Mouse (Mus musculus): ENCODE data around the gene Ccdc85c. TPM values are rescaled to one million over a fixed set of nuclear protein-coding genes. Genes with fewer than 3 reads are reported as not detected.

Gene Ccdc85c
- polyA plus RNA-seq, 1 experiment from 2014 or later = 7.0 TPM

DNA sequence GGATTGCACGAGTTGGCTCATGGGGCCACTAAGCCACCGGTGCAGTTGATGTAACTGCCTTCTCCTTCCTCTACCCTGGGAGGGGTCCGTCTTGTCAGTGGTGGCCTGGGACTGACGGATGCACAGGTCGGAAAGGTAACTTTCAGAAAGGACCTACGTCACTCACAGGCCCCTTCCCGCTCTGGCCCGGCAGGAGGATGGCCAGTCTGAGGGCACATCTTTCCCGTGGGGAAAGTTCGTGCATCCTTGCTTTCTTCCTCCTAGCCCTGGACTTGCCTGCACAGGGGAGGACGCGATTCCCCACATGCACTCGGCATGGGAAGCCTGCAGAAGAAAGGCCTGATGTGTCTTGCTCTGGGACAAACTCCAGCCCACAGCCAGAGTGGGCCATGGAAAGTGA is 49.0 kb downstream of the Ccdc85c start:
- ATAC-seq (ENCODE audit: low FRiP score, low TSS enrichment) (no peak), DNase-seq (ENCODE audit: low spot score) (no peak)
- Histone ChIP-seq H3K4me2 (replicated peaks; ENCODE audit: low read depth) (no peak overlapping the region), H3K36me3 (ENCODE audit: control insufficient read depth, insufficient read depth, low read length) (no peaks in the 10 kb centered on the region), H3K9me3 (ENCODE audit: control insufficient read depth, low read length) (no peaks in the 10 kb centered on the region), H3K9ac (ENCODE audit: low read length) (no peak overlapping the region), H3K27ac (replicated peaks) (no peak overlapping the region), H3K27me3 (ENCODE audit: control insufficient read depth, insufficient read depth, low read length) (no peaks in the 10 kb centered on the region), H3K4me3 (ENCODE audit: low read depth, low read length) (no peak overlapping the region), H3K4me1 (replicated peaks; ENCODE audit: control insufficient read depth, insufficient read depth) (no peaks in the 10 kb centered on the region)
- TF ChIP-seq CTCF (IDR thresholded peaks at IDR 0.05; ENCODE audit: low read depth) (no peak), EP300 (optimal IDR thresholded peaks at IDR 0.05) (no peak)
- WGBS = 84% methylated on average over 13 of the region's 13 CpGs

DNA sequence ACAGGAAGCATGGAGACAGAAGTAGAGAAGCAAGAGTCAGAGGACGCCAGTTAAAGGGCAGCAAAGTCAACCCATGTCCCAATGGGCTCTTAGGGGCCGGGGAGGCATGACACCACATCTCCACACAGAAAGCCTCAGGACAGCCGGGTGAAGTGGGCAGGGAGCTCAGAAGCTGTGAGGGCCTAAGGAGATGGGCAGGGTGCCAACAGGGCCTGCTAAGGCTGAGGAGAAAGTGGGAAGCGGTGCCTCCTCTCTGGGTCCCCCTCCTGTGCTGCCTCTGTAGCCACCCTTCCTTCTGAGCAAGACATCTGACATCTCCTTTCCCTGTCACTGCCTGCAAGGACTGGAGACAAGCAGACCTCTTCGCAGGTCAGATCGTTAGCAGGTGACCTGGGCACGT is 49.4 kb downstream of the Ccdc85c start:
- WGBS = 68% methylated on average over 7 of the region's 7 CpGs
- no peak overlapping the region for H3K9ac ChIP-seq (ENCODE audit: low read length)
- no peak for TF ChIP-seq EP300 (optimal IDR thresholded peaks at IDR 0.05)
- TF ChIP-seq CTCF (IDR thresholded peaks at IDR 0.05; ENCODE audit: low read depth) = no peak
- no peak overlapping the region for H3K4me2 ChIP-seq (replicated peaks; ENCODE audit: low read depth)
- no peaks in the 10 kb centered on the region for H3K27me3 ChIP-seq (ENCODE audit: control insufficient read depth, insufficient read depth, low read length)
- no peak overlapping the region for H3K4me3 ChIP-seq (ENCODE audit: low read depth, low read length)
- H3K27ac ChIP-seq (replicated peaks) = no peak overlapping the region
- no peak for DNase-seq (ENCODE audit: low spot score)
- H3K9me3 ChIP-seq (ENCODE audit: control insufficient read depth, low read length) = no peaks in the 10 kb centered on the region
- H3K36me3 ChIP-seq (ENCODE audit: control insufficient read depth, insufficient read depth, low read length) = no peaks in the 10 kb centered on the region
- no peaks in the 10 kb centered on the region for H3K4me1 ChIP-seq (replicated peaks; ENCODE audit: control insufficient read depth, insufficient read depth)
- no peak for ATAC-seq (ENCODE audit: low FRiP score, low TSS enrichment)

DNA sequence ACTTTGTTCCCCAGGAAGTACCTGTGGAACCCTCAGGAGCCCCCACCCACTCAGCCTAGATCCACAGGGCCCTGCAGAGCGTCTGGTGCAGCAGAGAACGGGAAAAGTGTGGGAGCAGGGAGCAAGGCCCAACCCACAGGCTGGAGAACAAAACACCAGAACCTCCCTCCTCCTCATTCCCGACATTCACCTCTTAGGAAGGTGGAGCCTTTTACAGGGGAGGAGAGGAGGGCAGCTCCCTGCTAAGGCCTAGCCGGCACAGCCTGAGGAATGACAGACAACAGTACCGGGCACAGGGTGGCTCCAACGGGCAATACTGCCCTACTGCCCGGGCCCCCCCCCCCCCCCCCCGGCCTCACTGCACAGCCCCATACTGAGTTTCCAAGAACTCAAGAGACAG is 51.9 kb downstream of the Ccdc85c start:
- WGBS = 28% methylated on average over 7 of the region's 8 CpGs

DNA sequence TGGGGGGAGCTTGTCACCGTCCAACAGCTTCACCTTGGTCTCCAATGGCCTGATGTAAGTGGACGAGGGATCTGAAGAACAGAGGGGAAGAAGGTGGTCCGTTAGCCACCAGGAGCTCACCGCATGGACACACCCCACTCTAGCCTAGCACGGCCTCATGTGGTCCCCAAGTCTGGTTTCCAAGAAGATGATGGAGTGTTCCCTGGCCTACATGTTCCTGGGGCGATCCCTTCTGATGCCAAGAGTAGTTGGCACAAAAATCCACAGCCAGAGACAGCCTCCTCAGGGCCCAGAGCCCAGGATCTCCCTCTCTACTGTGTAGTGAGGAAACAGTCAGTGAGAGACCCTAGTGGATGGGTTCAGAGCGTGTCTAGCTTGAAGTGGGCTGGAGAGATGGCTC is 53.5 kb downstream of the Ccdc85c start:
- Histone ChIP-seq H3K9me3 (ENCODE audit: control insufficient read depth, low read length) (no peaks in the 10 kb centered on the region), H3K27me3 (ENCODE audit: control insufficient read depth, insufficient read depth, low read length) (no peaks in the 10 kb centered on the region), H3K4me3 (ENCODE audit: low read depth, low read length) (no peak overlapping the region), H3K4me2 (replicated peaks; ENCODE audit: low read depth) (no peak overlapping the region), H3K4me1 (replicated peaks; ENCODE audit: control insufficient read depth, insufficient read depth) (peaks cover 10% of the 10 kb centered on the region), H3K36me3 (ENCODE audit: control insufficient read depth, insufficient read depth, low read length) (no peaks in the 10 kb centered on the region), H3K27ac (replicated peaks) (no peak overlapping the region), H3K9ac (ENCODE audit: low read length) (no peak overlapping the region)
- WGBS = 89% methylated on average over 7 of the region's 7 CpGs
- ATAC-seq (ENCODE audit: low FRiP score, low TSS enrichment) (no peak), DNase-seq (ENCODE audit: low spot score) (no peak)
- TF ChIP-seq EP300 (optimal IDR thresholded peaks at IDR 0.05) = no peak
- TF ChIP-seq CTCF (IDR thresholded peaks at IDR 0.05; ENCODE audit: low read depth) = no peak

More for the DNA sequence above, 51.9 kb downstream of the Ccdc85c start:
- Histone ChIP-seq H3K9ac (ENCODE audit: low read length) (peak overlapping the region; percentile 13; the same call in 1 of the 2 replicates), H3K4me1 (replicated peaks; ENCODE audit: control insufficient read depth, insufficient read depth) (peaks cover 10% of the 10 kb centered on the region), H3K4me2 (replicated peaks; ENCODE audit: low read depth) (no peak overlapping the region; the same call in 1 of the 2 replicates), H3K4me3 (ENCODE audit: low read depth, low read length) (no peak overlapping the region), H3K36me3 (ENCODE audit: control insufficient read depth, insufficient read depth, low read length) (no peaks in the 10 kb centered on the region), H3K27ac (replicated peaks) (no peak overlapping the region), H3K27me3 (ENCODE audit: control insufficient read depth, insufficient read depth, low read length) (no peaks in the 10 kb centered on the region), H3K9me3 (ENCODE audit: control insufficient read depth, low read length) (no peaks in the 10 kb centered on the region)
- ATAC-seq (ENCODE audit: low FRiP score, low TSS enrichment) (peak; percentile 72), DNase-seq (ENCODE audit: low spot score) (peak; percentile 52)
- TF ChIP-seq CTCF (IDR thresholded peaks at IDR 0.05; ENCODE audit: low read depth) = no peak
- TF ChIP-seq EP300 (optimal IDR thresholded peaks at IDR 0.05) = no peak

DNA sequence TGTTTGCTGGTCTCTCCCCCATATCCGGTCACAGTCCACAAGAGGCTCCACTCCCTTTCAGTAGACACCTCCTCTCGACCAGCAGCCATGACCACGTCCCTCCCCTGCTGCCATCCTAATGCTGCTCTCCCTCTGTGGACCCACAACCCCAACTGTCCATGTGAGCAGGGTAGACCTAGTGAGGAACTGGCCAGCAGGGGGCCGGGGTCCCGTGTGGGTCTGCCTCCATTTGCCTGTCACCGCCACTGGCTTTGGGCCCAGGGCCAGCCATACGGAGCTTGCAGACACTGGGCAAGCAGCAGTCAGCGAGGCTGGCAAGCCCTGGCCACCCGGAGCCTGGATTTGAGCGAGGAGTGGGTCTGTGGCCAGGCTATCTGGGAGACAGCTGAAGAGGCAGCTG is 54.0 kb downstream of the Ccdc85c start:
- ATAC-seq (ENCODE audit: low FRiP score, low TSS enrichment) (no peak), DNase-seq (ENCODE audit: low spot score) (no peak)
- no peaks in the 10 kb centered on the region for H3K9me3 ChIP-seq (ENCODE audit: control insufficient read depth, low read length)
- H3K4me2 ChIP-seq (replicated peaks; ENCODE audit: low read depth) = no peak overlapping the region
- no peak overlapping the region for H3K27ac ChIP-seq (replicated peaks)
- peaks cover 10% of the 10 kb centered on the region for H3K4me1 ChIP-seq (replicated peaks; ENCODE audit: control insufficient read depth, insufficient read depth)
- TF ChIP-seq EP300 (optimal IDR thresholded peaks at IDR 0.05) (no peak), CTCF (IDR thresholded peaks at IDR 0.05; ENCODE audit: low read depth) (peak; percentile 60)
- no peaks in the 10 kb centered on the region for H3K27me3 ChIP-seq (ENCODE audit: control insufficient read depth, insufficient read depth, low read length)
- H3K4me3 ChIP-seq (ENCODE audit: low read depth, low read length) = no peak overlapping the region
- WGBS = 63% methylated on average over 10 of the region's 10 CpGs
- H3K36me3 ChIP-seq (ENCODE audit: control insufficient read depth, insufficient read depth, low read length) = no peaks in the 10 kb centered on the region
- H3K9ac ChIP-seq (ENCODE audit: low read length) = no peak overlapping the region

DNA sequence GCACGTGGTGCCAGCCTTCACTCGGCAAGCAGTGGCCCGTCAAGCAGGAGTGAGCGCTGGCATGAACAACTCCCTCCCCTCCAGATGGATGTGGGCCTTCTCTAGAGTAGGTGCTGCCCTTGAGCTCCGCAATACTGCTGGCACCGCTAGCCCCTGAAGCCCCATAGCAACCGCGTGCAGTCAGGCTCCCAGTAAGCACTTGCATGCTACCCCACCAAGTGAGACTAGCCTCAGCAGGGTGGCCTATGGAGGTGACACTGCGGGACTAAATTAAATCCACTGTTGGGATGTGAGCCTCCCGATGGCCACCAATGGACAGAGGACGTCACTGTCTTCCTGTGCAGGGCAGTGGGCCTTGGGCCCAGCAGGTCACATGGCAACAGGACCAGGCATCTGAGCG is 54.6 kb downstream of the Ccdc85c start:
- Histone ChIP-seq H3K4me3 (ENCODE audit: low read depth, low read length) (no peak overlapping the region), H3K36me3 (ENCODE audit: control insufficient read depth, insufficient read depth, low read length) (no peaks in the 10 kb centered on the region), H3K4me2 (replicated peaks; ENCODE audit: low read depth) (no peak overlapping the region), H3K27ac (replicated peaks) (no peak overlapping the region), H3K4me1 (replicated peaks; ENCODE audit: control insufficient read depth, insufficient read depth) (peaks cover 10% of the 10 kb centered on the region), H3K27me3 (ENCODE audit: control insufficient read depth, insufficient read depth, low read length) (no peaks in the 10 kb centered on the region), H3K9me3 (ENCODE audit: control insufficient read depth, low read length) (no peaks in the 10 kb centered on the region), H3K9ac (ENCODE audit: low read length) (no peak overlapping the region)
- WGBS = 64% methylated on average over 12 of the region's 12 CpGs
- DNase-seq (ENCODE audit: low spot score) (no peak), ATAC-seq (ENCODE audit: low FRiP score, low TSS enrichment) (no peak)
- TF ChIP-seq EP300 (optimal IDR thresholded peaks at IDR 0.05) (no peak), CTCF (IDR thresholded peaks at IDR 0.05; ENCODE audit: low read depth) (no peak)

Measured in stomach, postnatal 0 days (tissue).